Mouse (Mus musculus) retina, embryonic 14.5 days (tissue): Measurements from ENCODE around the gene Zfp263.

Source experiments
- DNase-seq: peaks from one replicate; pipeline ENCODE4 v3.0.0-alpha.2; 2015; ENCODE audit warnings: low spot score

Zfp263 gene

GRCm38 (mm10) chr16:3743503-3744185 is at the start of gene Zfp263:
Gene Zfp263 (plus strand): TSS chr16:3744093.
- DNase-seq = peak; percentile 97

GRCm38 (mm10) chr16:3699281-3699680 is 44.6 kb upstream of the Zfp263 start:
- DNase-seq = no peak

GRCm38 (mm10) chr16:3700893-3701292 is 43.0 kb upstream of the Zfp263 start:
- DNase-seq = no peak

- no peak for DNase-seq
Observed at GRCm38 (mm10) chr16:3706680-3707079, 37.2 kb upstream of the Zfp263 start.

GRCm38 (mm10) chr16:3714731-3715130 is 29.2 kb upstream of the Zfp263 start:
- DNase-seq = no peak

GRCm38 (mm10) chr16:3717980-3718379 is 25.9 kb upstream of the Zfp263 start, which contains the start of gene Mefv:
Gene Mefv (minus strand): TSS chr16:3718097.
- no peak for DNase-seq

DNA sequence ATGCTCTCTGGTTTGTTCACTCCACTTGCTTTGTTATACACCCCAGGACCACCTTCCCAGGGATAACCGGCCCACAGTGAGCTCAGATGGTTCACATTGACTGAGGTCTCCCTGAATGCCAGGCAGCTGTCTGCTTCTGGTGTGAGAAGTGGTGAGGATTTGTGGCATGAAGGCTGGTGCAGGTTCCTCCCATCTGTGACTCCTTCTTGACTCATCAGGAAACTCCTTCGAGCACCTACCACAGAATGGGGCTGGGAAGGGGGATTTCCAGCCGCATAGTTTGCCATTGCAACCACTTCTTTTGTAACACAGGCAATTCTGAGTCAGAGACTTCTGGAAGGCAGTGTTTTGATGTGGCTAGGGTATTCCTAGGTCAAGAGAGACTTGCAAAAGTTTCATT is 20.7 kb upstream of the Zfp263 start:
- no peak for DNase-seq

DNA sequence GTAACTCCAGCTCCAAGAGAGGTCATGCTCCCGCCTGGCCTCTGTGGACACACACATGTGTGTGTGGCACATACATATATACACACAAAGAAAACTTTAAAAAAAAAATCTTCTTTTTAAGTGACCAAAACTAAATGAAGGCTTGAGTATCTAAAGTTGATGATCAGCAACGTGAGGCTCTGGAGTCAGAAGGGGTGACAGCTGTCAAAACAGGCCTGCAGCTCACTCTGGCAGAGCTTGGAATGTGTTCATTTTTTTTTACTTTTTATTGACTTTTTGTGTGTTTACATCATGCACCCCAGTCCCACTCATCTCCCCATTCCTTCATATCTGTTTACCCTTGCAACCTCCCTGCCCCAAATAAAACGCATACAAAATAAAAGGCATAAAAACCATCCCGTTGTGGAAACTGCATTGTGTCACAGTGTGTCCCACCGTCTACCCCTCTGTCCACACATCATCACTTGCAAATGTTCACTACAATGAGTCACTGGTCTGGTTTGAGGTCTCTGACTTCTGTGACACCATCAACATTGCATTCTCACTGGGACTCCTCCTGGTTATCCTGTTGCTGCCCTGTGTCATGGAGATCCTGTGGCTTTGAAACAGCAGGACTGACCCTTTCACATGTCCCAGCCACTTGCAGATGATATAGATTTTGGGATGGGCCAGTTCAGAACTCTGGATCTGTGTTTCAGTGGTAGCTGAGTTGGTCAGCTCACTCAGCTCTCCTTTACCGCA is 15.7 kb upstream of the Zfp263 start:
- DNase-seq = no peak

DNA sequence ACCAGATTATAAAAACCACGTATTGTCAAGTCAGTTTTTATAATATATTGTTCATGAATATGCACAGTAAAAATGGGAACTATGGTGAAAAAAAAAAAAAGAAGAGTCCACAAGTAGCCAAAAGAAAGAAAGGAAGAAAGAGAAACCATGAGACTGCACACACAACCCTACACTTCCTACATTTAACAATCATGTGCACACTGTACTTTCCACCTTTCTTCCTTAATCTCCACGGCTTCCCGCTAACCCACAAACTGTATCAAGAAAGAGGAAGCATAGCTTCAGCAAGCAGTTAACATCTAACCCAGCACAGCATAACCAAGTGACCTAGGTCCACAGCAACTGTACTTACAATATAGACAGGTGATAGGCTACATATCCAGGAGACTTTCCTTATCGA is 11.3 kb upstream of the Zfp263 start:
- no peak for DNase-seq

GRCm38 (mm10) chr16:3733198-3733732 is 10.6 kb upstream of the Zfp263 start:
- no peak for DNase-seq

DNA sequence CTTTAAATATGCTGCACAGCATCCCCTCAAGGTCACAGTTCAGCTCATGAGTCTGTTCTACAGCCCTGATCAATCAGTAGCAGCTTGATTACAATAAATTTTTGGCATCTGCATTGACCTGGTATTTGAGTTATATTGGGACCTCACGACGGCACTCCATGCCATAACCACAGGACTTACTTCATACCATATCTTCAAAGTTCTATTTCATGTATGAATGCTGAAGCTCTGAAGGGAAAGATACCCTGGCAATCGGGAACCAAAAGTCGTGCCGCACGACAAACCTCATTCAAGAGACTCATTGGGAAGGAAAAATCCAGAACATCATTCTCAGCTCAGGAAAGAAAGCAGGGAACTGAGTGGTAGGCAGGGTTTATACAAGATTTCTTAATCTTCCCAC is 1.4 kb upstream of the Zfp263 start:
- no peak for DNase-seq

GRCm38 (mm10) chr16:3744186-3744700 is 350 bp downstream of the Zfp263 start:
- no peak for DNase-seq

DNA sequence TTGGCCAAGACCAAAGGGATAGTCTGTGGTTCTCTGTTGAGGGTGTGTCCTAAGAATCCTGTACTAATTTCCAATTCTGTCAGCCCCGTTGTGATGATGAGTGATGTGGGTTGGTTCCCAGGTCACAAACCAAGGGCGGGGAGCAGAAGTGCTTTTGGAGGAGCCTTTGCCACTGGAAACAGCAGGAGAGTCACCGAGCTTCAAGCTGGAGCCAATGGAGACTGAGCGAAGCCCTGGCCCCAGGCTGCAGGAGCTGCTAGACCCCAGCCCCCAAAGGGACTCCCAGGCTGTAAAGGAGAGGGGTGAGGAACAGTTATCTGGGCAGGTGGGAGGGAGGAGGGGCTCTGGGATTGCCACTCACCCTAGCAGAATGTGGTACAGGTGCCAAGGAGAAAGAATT is 1.8 kb downstream of the Zfp263 start:
- DNase-seq = no peak

DNA sequence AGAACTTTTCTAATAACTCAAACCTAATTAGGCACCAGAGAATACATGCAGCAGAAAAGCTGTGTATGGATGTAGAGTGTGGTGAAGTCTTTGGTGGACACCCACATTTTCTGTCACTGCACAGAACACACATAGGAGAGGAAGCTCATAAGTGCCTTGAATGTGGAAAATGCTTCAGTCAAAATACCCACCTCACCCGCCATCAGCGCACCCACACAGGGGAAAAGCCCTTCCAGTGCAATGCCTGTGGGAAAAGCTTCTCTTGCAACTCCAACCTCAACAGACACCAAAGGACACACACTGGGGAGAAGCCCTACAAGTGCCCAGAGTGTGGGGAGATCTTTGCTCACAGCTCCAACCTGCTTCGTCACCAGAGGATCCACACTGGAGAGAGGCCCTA is 5.1 kb downstream of the Zfp263 start:
- no peak for DNase-seq

- no peak for DNase-seq
Observed at GRCm38 (mm10) chr16:3771603-3772002, 27.7 kb downstream of the Zfp263 start.

GRCm38 (mm10) chr16:3776365-3776764 is 32.5 kb downstream of the Zfp263 start:
- no peak for DNase-seq

DNA sequence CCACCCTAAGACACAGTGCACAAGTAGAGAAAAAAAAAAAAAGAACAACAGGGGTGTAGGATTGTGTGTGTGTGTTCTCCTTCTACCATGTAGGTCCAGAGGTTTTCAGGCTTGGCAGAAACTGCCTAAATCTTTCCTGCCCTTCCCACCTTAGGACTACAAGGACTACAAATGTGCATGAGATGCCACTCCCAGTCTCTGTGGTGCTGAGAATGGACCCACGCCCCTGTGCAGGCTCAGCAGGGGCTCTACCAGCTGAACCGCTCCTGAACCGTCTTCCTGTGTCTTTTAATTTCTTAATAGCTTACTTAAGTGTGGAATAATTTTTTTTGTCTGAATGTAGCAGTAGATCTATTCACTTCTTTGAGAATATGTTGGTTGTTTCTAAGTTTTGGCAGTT is 34.1 kb downstream of the Zfp263 start:
- no peak for DNase-seq

- peak; percentile 22 for DNase-seq
Observed at GRCm38 (mm10) chr16:3781237-3781636, 37.3 kb downstream of the Zfp263 start.

DNA sequence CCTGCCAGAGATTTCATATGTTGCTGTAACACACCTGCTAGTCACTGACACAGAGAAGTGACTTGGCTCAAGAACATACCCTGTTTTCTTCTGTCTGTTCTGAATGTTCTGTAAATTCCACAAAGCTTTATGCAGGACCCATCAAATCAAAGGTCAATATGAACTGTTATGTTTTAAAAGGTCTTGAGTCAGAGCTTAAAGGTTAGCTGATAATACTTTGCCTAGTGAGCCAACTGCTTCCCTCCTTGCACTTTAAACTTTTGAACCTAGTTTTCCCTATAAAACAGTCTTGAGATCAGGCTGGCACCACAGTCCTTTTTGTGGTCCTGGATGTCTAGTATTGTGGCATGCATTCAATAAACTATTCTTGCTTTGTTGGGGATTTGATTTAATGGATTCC is 44.5 kb downstream of the Zfp263 start:
- no peak for DNase-seq
